Mouse (Mus musculus) fat pad, adult 2 months (tissue): ENCODE results near the gene Wfdc10.

Experiments used
- DNase-seq: peaks from one replicate; pipeline ENCODE4 v3.0.0-alpha.2; 2011; ENCODE audit warnings: low read depth, low spot score; ENCODE audit errors: extremely low read depth

The Wfdc10 gene

DNA sequence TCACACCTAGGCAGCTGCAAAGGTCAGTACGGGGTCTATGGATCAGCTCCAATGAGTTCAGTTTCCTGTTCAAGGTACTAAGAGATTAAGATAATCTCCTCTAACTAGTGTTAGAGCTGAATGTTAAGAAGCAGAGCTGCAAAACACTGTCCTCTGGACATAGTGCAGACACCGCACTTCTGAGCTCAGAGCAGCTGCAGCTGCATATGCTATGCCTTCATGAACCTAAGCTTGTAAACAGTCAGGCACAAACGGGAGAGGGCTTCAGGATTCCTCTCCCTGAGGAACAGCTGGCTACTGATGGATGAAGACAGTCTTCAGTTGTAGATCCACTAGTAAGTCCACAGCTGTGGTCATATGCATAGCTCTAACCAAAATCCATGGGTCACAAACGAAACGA is 45.1 kb downstream of the Wfdc10 start:
- DNase-seq, result no peak

DNA sequence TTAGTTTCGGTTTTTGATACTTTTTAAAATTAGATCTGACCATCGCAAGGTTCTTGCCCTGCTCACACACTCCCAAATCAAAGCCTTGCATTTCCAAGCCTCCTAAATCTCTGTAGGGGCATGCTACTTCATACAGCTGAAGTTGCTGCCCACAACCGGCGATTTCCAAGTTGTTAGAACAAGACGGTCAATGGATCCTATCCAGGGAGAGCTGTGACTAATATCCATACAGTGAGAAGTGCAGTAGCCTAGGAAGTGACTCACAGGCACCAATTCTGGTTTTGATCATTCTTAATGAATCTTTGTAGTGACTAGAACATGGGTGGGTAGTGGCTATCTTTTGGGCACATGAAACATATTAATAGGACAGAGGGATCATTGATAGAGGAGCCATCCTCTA is 45.9 kb downstream of the Wfdc10 start:
- DNase-seq, result no peak

GRCm38 (mm10) chr2:164704235-164704634 is 48.4 kb downstream of the Wfdc10 start:
- DNase-seq, result no peak

DNA sequence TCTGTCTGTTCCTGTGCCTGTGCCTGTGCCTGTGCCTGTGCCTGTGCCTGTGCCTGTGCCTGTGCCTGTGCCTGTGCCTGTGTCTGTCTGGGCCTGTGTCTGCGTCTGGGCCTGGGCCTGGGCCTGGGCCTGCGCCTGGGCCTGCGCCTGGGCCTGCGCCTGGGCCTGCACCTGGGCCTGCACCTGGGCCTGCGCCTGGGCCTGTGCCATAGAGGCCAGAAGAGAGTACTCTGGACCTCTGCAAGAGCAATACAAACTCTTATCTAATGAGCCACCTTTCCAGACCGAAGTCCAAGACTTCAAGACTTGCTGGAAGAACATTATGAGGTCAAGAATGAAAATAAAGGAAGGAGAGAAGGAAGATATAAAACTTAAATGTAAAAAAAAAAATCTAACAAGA is 49.5 kb downstream of the Wfdc10 start:
- no peak for DNase-seq

DNA sequence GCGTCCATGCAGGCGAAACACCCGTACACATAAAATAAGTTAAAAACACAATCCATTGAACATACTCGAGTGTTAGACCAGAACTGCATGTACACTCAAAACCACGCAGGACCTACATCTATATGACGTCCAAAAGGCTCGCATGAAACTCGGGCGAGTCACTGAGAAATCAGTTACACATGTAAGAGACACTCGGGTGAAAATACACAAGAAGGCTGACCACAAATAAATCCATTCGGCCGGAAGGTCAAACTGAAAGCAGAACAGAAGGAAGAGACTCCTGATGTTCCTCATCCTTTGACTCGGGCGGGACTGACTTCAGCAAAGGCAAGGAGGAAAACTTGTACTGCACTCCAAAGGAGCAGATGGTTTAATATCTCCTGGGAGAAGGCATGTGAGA is 50.1 kb downstream of the Wfdc10 start:
- DNase-seq, result no peak
